Mouse (Mus musculus) layer of hippocampus, adult 6 months (tissue): ENCODE measurements around the gene Gm11032. TPM values are rescaled to one million over a fixed set of nuclear protein-coding genes. Genes with fewer than 3 reads are reported as not detected.

Source experiments
- long read RNA-seq, 2 experiments: library from polyadenylated mRNA; unstranded; transcript quantifications; one replicate each; pipeline ENCODE4 v2.0.0; 2019 to 2020
- polyA plus RNA-seq: library from polyadenylated mRNA; unstranded; fragments of <200 nt; fragmentation: Nextera tagmentation; gene quantifications from 2 replicates; pipeline ENCODE4 v1.2.3, GENCODE M21; 2021

Gm11032 gene
- not detected in 2 replicates for polyA plus RNA-seq
- long read RNA-seq, experiment 1: 0 reads
- long read RNA-seq, experiment 2: 0 reads

GRCm38 (mm10) chr11:4620017-4620485 lies at the start of gene Gm11032:
TSS of gene Gm11032 (plus strand) at chr11:4620067.

GRCm38 (mm10) chr11:4594608-4595500 lies 25.0 kb upstream of the Gm11032 start, which contains the start of gene Mtmr3:
TSS of gene Mtmr3 (minus strand) at chr11:4594863.

GRCm38 (mm10) chr11:4637534-4638234 lies 17.8 kb downstream of the Gm11032 start, which contains the start of gene Ascc2:
TSS of gene Ascc2 (plus strand) at chr11:4637747.

Other genes starting within 250 kb of the Gm11032 start
- 0.11 and 0.14 TPM in 2 replicates for gene Hormad2, start 179.0 kb upstream of the Gm11032 start, polyA plus RNA-seq
- gene Mtmr3, start 25.2 kb upstream of the Gm11032 start, polyA plus RNA-seq: 7.3 and 8.3 TPM in 2 replicates
- gene Ascc2, start 17.7 kb downstream of the Gm11032 start, polyA plus RNA-seq: 7.8 TPM in 2 replicates
- 1,556 and 1,759 TPM in 2 replicates for gene Uqcr10, start 84.3 kb downstream of the Gm11032 start, polyA plus RNA-seq
- gene Zmat5, start 84.6 kb downstream of the Gm11032 start, polyA plus RNA-seq: 76.3 and 82.8 TPM in 2 replicates
- 36.4 and 37.8 TPM in 2 replicates for gene Cabp7, start 126.7 kb downstream of the Gm11032 start, polyA plus RNA-seq
- 18.3 and 18.7 TPM in 2 replicates for gene Nf2, start 229.5 kb downstream of the Gm11032 start, polyA plus RNA-seq